Mouse (Mus musculus) heart, embryonic 16.5 days (tissue): ENCODE measurements around the gene Exosc7. TPM values are rescaled to one million over a fixed set of nuclear protein-coding genes. Genes with fewer than 3 reads are reported as not detected.
A peak's percentile ranks its signal among the peaks of the same experiment; 100 is the strongest.

Experiments used
- ATAC-seq: fragments of 200-750 bp; cut with Nextera tagmentation; replicated peaks from 2 replicates; pipeline ENCODE4 v1.8.0; 2017; ENCODE audit warnings: moderate number of reproducible peaks; ENCODE audit not compliant: insufficient read depth, low FRiP score; ENCODE audit errors: extremely low read depth
- H3K27ac ChIP-seq: fragments of 300-500 bp; sonication (generic); 2 replicates; pipeline ENCODE4 v1.5.1; 2014; ENCODE audit warnings: mild to moderate bottlenecking, low read length, control low read depth, moderate library complexity
- H3K27me3 ChIP-seq: fragments of 300-500 bp; sonication (generic); 2 replicates; pipeline ENCODE4 v1.6.1; 2014; ENCODE audit warnings: low read length, mixed read lengths; ENCODE audit not compliant: control insufficient read depth, insufficient read depth
- H3K36me3 ChIP-seq: fragments of 300-500 bp; sonication (generic); 2 replicates; pipeline ENCODE4 v1.6.1; 2014; ENCODE audit not compliant: control insufficient read depth, insufficient read depth
- H3K4me1 ChIP-seq: fragments of 300-500 bp; sonication (generic); 2 replicates; pipeline ENCODE4 v1.6.1; 2014; ENCODE audit warnings: low read length, mixed read lengths; ENCODE audit not compliant: control insufficient read depth, insufficient read depth
- H3K4me2 ChIP-seq: fragments of 300-500 bp; sonication (generic); 2 replicates; pipeline ENCODE4 v1.6.1; 2014; ENCODE audit warnings: low read depth, mild to moderate bottlenecking, control low read depth, low read length
- H3K4me3 ChIP-seq: fragments of 300-500 bp; sonication (generic); 2 replicates; pipeline ENCODE4 v1.5.1; 2014; ENCODE audit warnings: mild to moderate bottlenecking, control low read depth, low read length
- H3K9ac ChIP-seq: fragments of 300-500 bp; sonication (generic); 2 replicates; pipeline ENCODE4 v1.6.1; 2014; ENCODE audit warnings: low read length, control low read depth
- H3K9me3 ChIP-seq: fragments of 300-500 bp; sonication (generic); replicated peaks from 2 replicates; pipeline ENCODE4 v1.6.1; 2016; ENCODE audit warnings: low read length; ENCODE audit not compliant: control insufficient read depth
- WGBS: fragments of 180-500 bp; shearing (Covaris S2); extraction: QIAGEN DNeasy Blood & Tissue Kit; methylation state at CpG from one replicate; pipeline ENCODE4 v1.1.7; 2014; 5-methylcytosine and 5-hydroxymethylcytosine counted together
- polyA plus RNA-seq: library from polyadenylated mRNA; unstranded; fragments of >200 nt; fragmentation: Nextera tagmentation; extraction: Ambion mirVana; gene quantifications from 2 replicates; pipeline ENCODE4 v1.2.1, GENCODE M21; 2015

Exosc7 gene
- polyA plus RNA-seq, result 81.0 and 87.6 TPM in 2 replicates

GRCm38 (mm10) chr9:123112805-123113521 is at the start of gene Exosc7, which contains the start of gene Zdhhc3:
TSS of gene Exosc7 (plus strand) at chr9:123113215.
TSS of gene Zdhhc3 (minus strand) at chr9:123113205.
- Histone ChIP-seq H3K36me3 (no peaks in the 10 kb centered on the region), H3K4me3 (peak within 1 kb of the TSS; percentile 96), H3K4me1 (peaks cover 14% of the 10 kb centered on the region), H3K4me2 (peak within 1 kb of the TSS; percentile 80), H3K27me3 (no peaks in the 10 kb centered on the region), H3K27ac (peak within 1 kb of the TSS; percentile 94), H3K9ac (peak within 1 kb of the TSS; percentile 97), H3K9me3 (no peaks in the 10 kb centered on the region)
- WGBS, result under 1% methylated on average over 74 of the region's 79 CpGs
- ATAC-seq, result peak; percentile 95

- H3K9me3 ChIP-seq, result no peaks in the 10 kb centered on the region
- WGBS, result 88% methylated on average over 5 of the region's 5 CpGs
- no peak overlapping the region for H3K9ac ChIP-seq
- H3K4me1 ChIP-seq, result no peaks in the 10 kb centered on the region
- no peak overlapping the region for H3K4me3 ChIP-seq
- ATAC-seq, result no peak
- peaks cover 40% of the 10 kb centered on the region for H3K36me3 ChIP-seq
- H3K4me2 ChIP-seq, result no peak overlapping the region
- H3K27me3 ChIP-seq, result no peaks in the 10 kb centered on the region
- H3K27ac ChIP-seq, result no peak overlapping the region
These were observed 33.9 kb upstream of the Exosc7 start for GRCm38 (mm10) chr9:123079149-123079548.

GRCm38 (mm10) chr9:123080355-123080754 is 32.7 kb upstream of the Exosc7 start:
- H3K4me2 ChIP-seq, result no peak overlapping the region
- 86% methylated on average over 7 of the region's 7 CpGs for WGBS
- H3K27me3 ChIP-seq, result no peaks in the 10 kb centered on the region
- no peaks in the 10 kb centered on the region for H3K4me1 ChIP-seq
- no peak for ATAC-seq
- H3K9ac ChIP-seq, result no peak overlapping the region
- no peak overlapping the region for H3K27ac ChIP-seq
- peaks cover 45% of the 10 kb centered on the region for H3K36me3 ChIP-seq
- H3K4me3 ChIP-seq, result no peak overlapping the region
- no peaks in the 10 kb centered on the region for H3K9me3 ChIP-seq

GRCm38 (mm10) chr9:123080796-123081195 is 32.2 kb upstream of the Exosc7 start:
- no peak overlapping the region for H3K4me2 ChIP-seq
- no peaks in the 10 kb centered on the region for H3K9me3 ChIP-seq
- 82% methylated on average over 1 of the region's 1 CpGs for WGBS
- ATAC-seq, result no peak
- H3K27me3 ChIP-seq, result no peaks in the 10 kb centered on the region
- no peaks in the 10 kb centered on the region for H3K4me1 ChIP-seq
- H3K27ac ChIP-seq, result no peak overlapping the region
- H3K4me3 ChIP-seq, result no peak overlapping the region
- H3K36me3 ChIP-seq, result peaks cover 46% of the 10 kb centered on the region
- no peak overlapping the region for H3K9ac ChIP-seq

GRCm38 (mm10) chr9:123085373-123085772 is 27.6 kb upstream of the Exosc7 start:
- Histone ChIP-seq H3K9ac (no peak overlapping the region), H3K27ac (no peak overlapping the region), H3K4me1 (no peaks in the 10 kb centered on the region), H3K4me2 (no peak overlapping the region), H3K27me3 (no peaks in the 10 kb centered on the region), H3K4me3 (no peak overlapping the region), H3K9me3 (no peaks in the 10 kb centered on the region), H3K36me3 (peaks cover 33% of the 10 kb centered on the region)
- 79% methylated on average over 1 of the region's 1 CpGs for WGBS
- ATAC-seq, result no peak

- no peak overlapping the region for H3K4me3 ChIP-seq
- no peak overlapping the region; the same call in 1 of the 2 replicates for H3K27ac ChIP-seq
- no peaks in the 10 kb centered on the region for H3K27me3 ChIP-seq
- ATAC-seq, result no peak
- 42% methylated on average over 3 of the region's 3 CpGs for WGBS
- H3K4me1 ChIP-seq, result no peaks in the 10 kb centered on the region
- H3K4me2 ChIP-seq, result no peak overlapping the region
- H3K9ac ChIP-seq, result no peak overlapping the region
- H3K9me3 ChIP-seq, result no peaks in the 10 kb centered on the region
- H3K36me3 ChIP-seq, result peaks cover 35% of the 10 kb centered on the region
These were observed 25.5 kb upstream of the Exosc7 start for GRCm38 (mm10) chr9:123087558-123087957.

- H3K9ac ChIP-seq, result no peak overlapping the region
- no peak overlapping the region for H3K27ac ChIP-seq
- peaks cover 32% of the 10 kb centered on the region for H3K36me3 ChIP-seq
- H3K4me3 ChIP-seq, result no peak overlapping the region
- H3K27me3 ChIP-seq, result no peaks in the 10 kb centered on the region
- no peaks in the 10 kb centered on the region for H3K9me3 ChIP-seq
- WGBS, result 80% methylated on average over 4 of the region's 4 CpGs
- no peaks in the 10 kb centered on the region for H3K4me1 ChIP-seq
- no peak for ATAC-seq
- H3K4me2 ChIP-seq, result no peak overlapping the region
These were observed 22.2 kb upstream of the Exosc7 start for GRCm38 (mm10) chr9:123090844-123091243.

GRCm38 (mm10) chr9:123099631-123100455 is 13.2 kb upstream of the Exosc7 start:
- Histone ChIP-seq H3K4me3 (no peak overlapping the region), H3K9ac (no peak overlapping the region), H3K27me3 (no peaks in the 10 kb centered on the region), H3K4me2 (no peak overlapping the region), H3K27ac (no peak overlapping the region), H3K36me3 (peaks cover 37% of the 10 kb centered on the region), H3K9me3 (no peaks in the 10 kb centered on the region), H3K4me1 (no peaks in the 10 kb centered on the region)
- WGBS, result 92% methylated on average over 16 of the region's 16 CpGs
- ATAC-seq, result no peak

GRCm38 (mm10) chr9:123103425-123103824 is 9.6 kb upstream of the Exosc7 start:
- ATAC-seq, result no peak
- Histone ChIP-seq H3K27me3 (no peaks in the 10 kb centered on the region), H3K27ac (no peak overlapping the region), H3K9me3 (no peaks in the 10 kb centered on the region), H3K9ac (no peak overlapping the region), H3K36me3 (peaks cover 16% of the 10 kb centered on the region), H3K4me1 (no peaks in the 10 kb centered on the region), H3K4me3 (no peak overlapping the region), H3K4me2 (no peak overlapping the region)
